Mouse (Mus musculus): ENCODE results near the gene Mical3. TPM values are rescaled to one million over a fixed set of nuclear protein-coding genes. Genes with fewer than 3 reads are reported as not detected.

Gene Mical3
- polyA plus RNA-seq, 1 experiment from 2014 or later, result 35.2 TPM

GRCm38 (mm10) chr6:121127726-121128125, 3.1 kb downstream of the Mical3 start:
- H3K9me3 ChIP-seq (replicated peaks), result no peaks in the 10 kb centered on the region
- H3K36me3 ChIP-seq, result no peaks in the 10 kb centered on the region
- H3K4me2 ChIP-seq, result peak overlapping the region; percentile 66
- WGBS, result 50% methylated on average over 3 of the region's 3 CpGs
- no peak overlapping the region for H3K4me3 ChIP-seq (replicated peaks)
- ATAC-seq (ENCODE audit: low FRiP score), result no peak
- no peaks in the 10 kb centered on the region for H3K27me3 ChIP-seq (replicated peaks)
- peaks cover 21% of the 10 kb centered on the region for H3K4me1 ChIP-seq
- H3K9ac ChIP-seq (replicated peaks), result no peak overlapping the region
- no peak overlapping the region for H3K27ac ChIP-seq (replicated peaks)

- Histone ChIP-seq H3K9me3 (replicated peaks) (no peaks in the 10 kb centered on the region), H3K27me3 (replicated peaks) (no peaks in the 10 kb centered on the region), H3K4me1 (peaks cover 19% of the 10 kb centered on the region), H3K4me2 (no peak overlapping the region), H3K9ac (replicated peaks) (no peak overlapping the region), H3K36me3 (no peaks in the 10 kb centered on the region), H3K4me3 (replicated peaks) (no peak overlapping the region), H3K27ac (replicated peaks) (no peak overlapping the region)
- ATAC-seq (ENCODE audit: low FRiP score), result no peak
- 87% methylated on average over 5 of the region's 5 CpGs for WGBS
Observed at GRCm38 (mm10) chr6:121126202-121126601, 4.6 kb downstream of the Mical3 start.

GRCm38 (mm10) chr6:121122739-121123241, 8.0 kb downstream of the Mical3 start:
- Histone ChIP-seq H3K4me3 (replicated peaks) (no peak overlapping the region), H3K27me3 (replicated peaks) (no peaks in the 10 kb centered on the region), H3K4me2 (no peak overlapping the region), H3K27ac (replicated peaks) (no peak overlapping the region), H3K36me3 (no peaks in the 10 kb centered on the region), H3K4me1 (peaks cover 4% of the 10 kb centered on the region), H3K9me3 (replicated peaks) (no peaks in the 10 kb centered on the region), H3K9ac (replicated peaks) (no peak overlapping the region)
- WGBS, result 85% methylated on average over 5 of the region's 5 CpGs
- no peak for ATAC-seq (ENCODE audit: low FRiP score)

GRCm38 (mm10) chr6:121120776-121121175, 10.0 kb downstream of the Mical3 start:
- ATAC-seq (ENCODE audit: low FRiP score), result no peak
- no peaks in the 10 kb centered on the region for H3K4me1 ChIP-seq
- no peak overlapping the region for H3K4me2 ChIP-seq
- H3K27me3 ChIP-seq (replicated peaks), result no peaks in the 10 kb centered on the region
- H3K27ac ChIP-seq (replicated peaks), result no peak overlapping the region
- WGBS, result 32% methylated on average over 7 of the region's 7 CpGs
- H3K4me3 ChIP-seq (replicated peaks), result no peak overlapping the region
- no peak overlapping the region for H3K9ac ChIP-seq (replicated peaks)
- no peaks in the 10 kb centered on the region for H3K36me3 ChIP-seq
- no peaks in the 10 kb centered on the region for H3K9me3 ChIP-seq (replicated peaks)

- 87% methylated on average over 15 of the region's 15 CpGs for WGBS
- no peaks in the 10 kb centered on the region for H3K9me3 ChIP-seq (replicated peaks)
- H3K4me1 ChIP-seq, result no peaks in the 10 kb centered on the region
- no peak overlapping the region for H3K9ac ChIP-seq (replicated peaks)
- H3K4me3 ChIP-seq (replicated peaks), result no peak overlapping the region
- ATAC-seq (ENCODE audit: low FRiP score), result no peak
- H3K4me2 ChIP-seq, result no peak overlapping the region
- H3K27ac ChIP-seq (replicated peaks), result no peak overlapping the region
- no peaks in the 10 kb centered on the region for H3K36me3 ChIP-seq
- no peaks in the 10 kb centered on the region for H3K27me3 ChIP-seq (replicated peaks)
Observed at GRCm38 (mm10) chr6:121117971-121118755, 12.6 kb downstream of the Mical3 start.

GRCm38 (mm10) chr6:121117142-121117541, 13.7 kb downstream of the Mical3 start:
- Histone ChIP-seq H3K4me1 (0 out of 2 replicates have a peak, but pooled peaks cover 3% of the 10 kb centered on the region), H3K4me3 (replicated peaks) (no peak overlapping the region), H3K4me2 (no peak overlapping the region), H3K9ac (replicated peaks) (no peak overlapping the region), H3K27ac (replicated peaks) (no peak overlapping the region), H3K9me3 (replicated peaks) (no peaks in the 10 kb centered on the region), H3K27me3 (replicated peaks) (no peaks in the 10 kb centered on the region), H3K36me3 (no peaks in the 10 kb centered on the region)
- no peak for ATAC-seq (ENCODE audit: low FRiP score)
- 74% methylated on average over 4 of the region's 4 CpGs for WGBS

GRCm38 (mm10) chr6:121116434-121116833, 14.4 kb downstream of the Mical3 start:
- no peak for ATAC-seq (ENCODE audit: low FRiP score)
- 80% methylated on average over 10 of the region's 10 CpGs for WGBS
- no peak overlapping the region for H3K4me2 ChIP-seq
- no peak overlapping the region for H3K27ac ChIP-seq (replicated peaks)
- no peaks in the 10 kb centered on the region for H3K36me3 ChIP-seq
- H3K9me3 ChIP-seq (replicated peaks), result no peaks in the 10 kb centered on the region
- H3K27me3 ChIP-seq (replicated peaks), result no peaks in the 10 kb centered on the region
- no peak overlapping the region for H3K4me3 ChIP-seq (replicated peaks)
- H3K9ac ChIP-seq (replicated peaks), result no peak overlapping the region
- H3K4me1 ChIP-seq, result peaks cover 7% of the 10 kb centered on the region

- no peak overlapping the region for H3K27ac ChIP-seq (replicated peaks)
- no peak for ATAC-seq (ENCODE audit: low FRiP score)
- no peak overlapping the region for H3K4me2 ChIP-seq
- no peaks in the 10 kb centered on the region for H3K9me3 ChIP-seq (replicated peaks)
- H3K4me1 ChIP-seq, result peaks cover 46% of the 10 kb centered on the region
- H3K4me3 ChIP-seq (replicated peaks), result no peak overlapping the region
- H3K36me3 ChIP-seq, result no peaks in the 10 kb centered on the region
- 61% methylated on average over 10 of the region's 10 CpGs for WGBS
- H3K9ac ChIP-seq (replicated peaks), result 0 out of 2 replicates have a peak overlapping the region, but pooled peaks have one; percentile 1
- H3K27me3 ChIP-seq (replicated peaks), result no peaks in the 10 kb centered on the region
Observed at GRCm38 (mm10) chr6:121111448-121112055, 19.2 kb downstream of the Mical3 start.

- Histone ChIP-seq H3K4me1 (peaks cover 60% of the 10 kb centered on the region), H3K36me3 (no peaks in the 10 kb centered on the region), H3K9ac (replicated peaks) (peak overlapping the region; percentile 92), H3K27ac (replicated peaks) (peak overlapping the region; percentile 96), H3K27me3 (replicated peaks) (no peaks in the 10 kb centered on the region), H3K4me3 (replicated peaks) (peak overlapping the region; percentile 97), H3K9me3 (replicated peaks) (no peaks in the 10 kb centered on the region), H3K4me2 (peak overlapping the region; percentile 95)
- WGBS, result under 1% methylated on average over 41 of the region's 42 CpGs
- ATAC-seq (ENCODE audit: low FRiP score), result peak; percentile 96
Observed at GRCm38 (mm10) chr6:121109998-121110603, 20.7 kb downstream of the Mical3 start.

GRCm38 (mm10) chr6:121109181-121109981, 21.4 kb downstream of the Mical3 start:
- Histone ChIP-seq H3K9me3 (replicated peaks) (no peaks in the 10 kb centered on the region), H3K9ac (replicated peaks) (peak overlapping the region; percentile 92), H3K36me3 (no peaks in the 10 kb centered on the region), H3K4me3 (replicated peaks) (peak overlapping the region; percentile 97), H3K27ac (replicated peaks) (peak overlapping the region; percentile 96), H3K27me3 (replicated peaks) (no peaks in the 10 kb centered on the region), H3K4me1 (peaks cover 63% of the 10 kb centered on the region), H3K4me2 (peak overlapping the region; percentile 95)
- 1% methylated on average over 37 of the region's 52 CpGs for WGBS
- peak; percentile 51 for ATAC-seq (ENCODE audit: low FRiP score)

GRCm38 (mm10) chr6:121108075-121108474, 22.7 kb downstream of the Mical3 start:
- Histone ChIP-seq H3K4me2 (peak overlapping the region; percentile 95), H3K27me3 (replicated peaks) (no peaks in the 10 kb centered on the region), H3K9me3 (replicated peaks) (no peaks in the 10 kb centered on the region), H3K4me3 (replicated peaks) (no peak overlapping the region; the same call in 1 of the 2 replicates), H3K36me3 (no peaks in the 10 kb centered on the region), H3K27ac (replicated peaks) (no peak overlapping the region), H3K4me1 (peaks cover 70% of the 10 kb centered on the region), H3K9ac (replicated peaks) (no peak overlapping the region)
- 74% methylated on average over 1 of the region's 1 CpGs for WGBS
- no peak for ATAC-seq (ENCODE audit: low FRiP score)
